Mouse (Mus musculus): ENCODE results near the gene Il11. TPM values are rescaled to one million over a fixed set of nuclear protein-coding genes. Genes with fewer than 3 reads are reported as not detected.

Gene Il11
- 0.21 and 0.53 TPM in 2 replicates for polyA plus RNA-seq (2012; rRNA removed; ENCODE audit: low replicate concordance)

DNA sequence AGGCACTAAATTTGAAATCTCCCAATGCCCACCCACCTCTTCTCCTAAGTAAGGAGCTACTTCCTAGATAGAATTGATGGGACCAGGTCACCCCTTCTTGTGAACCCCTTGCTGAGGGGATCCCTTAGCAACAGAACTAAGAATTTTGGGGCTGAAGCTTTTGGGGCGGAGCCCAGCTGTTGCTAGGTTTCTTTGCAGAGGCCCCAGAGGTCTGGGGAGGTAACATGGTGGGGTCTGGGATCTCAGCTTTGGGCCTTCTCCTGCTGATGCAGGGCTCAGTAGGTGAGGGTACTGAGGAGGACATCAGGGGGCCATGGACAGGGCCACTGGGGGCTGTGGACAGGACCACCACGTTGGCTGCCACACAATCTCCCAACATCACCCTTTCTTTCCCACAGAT, at the start of gene Il11, which contains the start of gene Tmem190:
Il11 (minus strand) TSS at position 101 of the 400 bp plus-strand sequence.
Tmem190 (plus strand) TSS at position 179 of the 400 bp plus-strand sequence.

DNA sequence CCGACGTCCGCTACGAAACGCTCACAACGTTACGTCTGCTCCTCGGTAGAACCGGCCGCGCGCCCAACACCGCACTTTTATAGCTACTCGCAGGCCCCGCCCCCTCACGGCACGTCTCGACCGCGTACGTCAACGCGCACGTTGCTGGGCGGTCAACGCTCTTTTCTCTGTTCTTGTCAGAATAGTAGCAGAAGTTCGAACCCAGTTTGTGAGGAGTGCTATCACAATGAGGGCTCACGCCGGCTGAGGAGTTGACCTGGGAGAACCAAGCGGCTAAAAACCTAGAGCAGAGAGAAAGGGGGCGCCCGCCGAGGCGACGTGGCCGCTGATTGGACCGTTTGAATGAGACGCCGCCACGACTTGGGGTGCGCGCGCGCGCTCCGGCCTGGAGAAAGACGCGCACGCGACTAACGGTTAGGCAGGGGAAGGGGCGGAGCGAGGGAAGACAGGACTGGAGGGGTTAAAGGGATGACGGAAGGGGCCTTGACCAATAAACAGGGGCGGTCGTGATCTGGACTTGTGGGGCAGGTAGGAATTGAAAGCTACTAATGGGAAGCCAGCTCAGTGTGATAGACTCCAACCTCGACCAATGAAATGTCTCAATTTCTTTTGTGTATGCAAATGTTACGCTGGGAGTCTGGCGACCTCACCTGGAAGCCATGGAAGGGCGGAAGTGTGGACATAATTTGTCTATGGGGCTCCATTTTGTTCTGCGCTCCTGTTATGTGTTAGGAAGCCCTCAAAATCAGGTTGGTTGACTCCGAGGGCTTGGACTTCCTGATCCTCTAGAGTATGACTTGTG, 29.8 kb upstream of the Il11 start, which contains the start of gene Ube2s:
Ube2s (minus strand) TSS at position 288 of the 802 bp plus-strand sequence.

DNA sequence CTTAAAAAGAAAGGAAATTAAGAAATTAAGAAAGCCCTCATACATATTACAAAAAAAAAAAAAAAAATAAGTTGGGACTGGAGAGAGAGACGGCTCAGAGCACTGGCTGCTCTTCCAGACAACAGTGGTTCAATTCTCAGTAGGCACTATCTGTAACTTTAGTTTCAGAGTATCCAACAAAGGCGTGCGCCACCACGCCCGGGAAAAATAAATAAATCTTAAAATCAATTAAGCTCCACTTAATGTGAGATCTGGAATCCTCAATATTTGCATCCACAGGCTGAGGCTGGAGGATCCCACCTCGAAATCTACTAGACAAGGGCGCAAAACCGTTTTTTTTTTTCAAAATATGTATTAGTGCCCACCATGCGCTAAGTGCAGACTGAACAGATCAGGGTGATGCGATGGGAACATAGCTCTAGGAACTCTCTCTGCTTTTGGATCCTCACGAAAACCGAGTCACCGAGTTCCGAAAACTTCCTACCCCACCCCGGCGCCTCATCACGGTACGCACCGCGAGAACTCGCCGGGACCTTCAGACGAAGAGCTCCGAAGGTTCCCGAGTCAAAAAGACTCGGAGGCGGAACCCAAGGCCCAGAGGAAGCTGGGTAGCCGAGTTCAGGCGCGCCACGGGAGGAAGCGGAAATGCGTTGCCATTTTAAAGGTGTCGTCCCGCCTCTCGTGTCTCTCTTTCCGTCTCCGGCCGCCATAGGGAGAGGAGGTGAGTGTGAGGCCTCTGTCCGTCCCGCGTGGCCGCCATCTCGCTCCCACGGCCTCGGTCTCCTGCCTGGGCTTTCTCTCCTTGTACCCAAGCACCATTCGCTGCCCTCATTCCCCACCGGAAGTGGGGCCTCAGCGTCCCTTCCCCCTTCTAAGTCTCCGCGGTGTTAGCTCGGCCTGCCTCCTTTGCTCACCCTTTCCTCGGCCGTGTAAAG, 9.9 kb upstream of the Il11 start, which contains the start of gene Rpl28:
Rpl28 (plus strand) TSS at position 597 of the 935 bp plus-strand sequence.

DNA sequence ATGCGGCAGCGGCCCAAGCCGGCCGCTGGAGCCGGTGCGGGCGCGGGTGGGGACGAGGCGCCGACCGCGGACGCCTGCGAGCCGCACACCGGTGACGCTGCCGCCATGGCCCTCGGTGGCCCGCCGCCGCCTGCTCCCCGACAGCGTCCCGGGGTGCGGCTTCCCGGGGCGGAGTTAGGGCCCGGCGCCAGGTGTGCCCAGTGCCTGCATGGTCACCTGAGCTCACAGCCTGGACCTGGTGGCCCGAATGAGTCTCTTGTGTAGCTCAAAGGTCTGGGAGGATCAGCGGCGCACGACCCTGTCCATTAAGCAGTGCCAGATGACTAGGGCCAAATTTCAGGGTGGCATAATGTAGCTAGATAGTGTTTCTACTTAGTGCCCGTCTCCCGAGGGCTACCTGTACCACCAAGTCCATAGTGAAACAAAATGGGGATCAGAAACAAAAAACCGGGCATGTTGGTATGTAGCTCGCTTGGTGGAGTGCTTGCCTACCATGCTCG, 6.8 kb upstream of the Il11 start, which contains the start of gene Tmem238:
Tmem238 (minus strand) TSS at position 221 of the 500 bp plus-strand sequence.

DNA sequence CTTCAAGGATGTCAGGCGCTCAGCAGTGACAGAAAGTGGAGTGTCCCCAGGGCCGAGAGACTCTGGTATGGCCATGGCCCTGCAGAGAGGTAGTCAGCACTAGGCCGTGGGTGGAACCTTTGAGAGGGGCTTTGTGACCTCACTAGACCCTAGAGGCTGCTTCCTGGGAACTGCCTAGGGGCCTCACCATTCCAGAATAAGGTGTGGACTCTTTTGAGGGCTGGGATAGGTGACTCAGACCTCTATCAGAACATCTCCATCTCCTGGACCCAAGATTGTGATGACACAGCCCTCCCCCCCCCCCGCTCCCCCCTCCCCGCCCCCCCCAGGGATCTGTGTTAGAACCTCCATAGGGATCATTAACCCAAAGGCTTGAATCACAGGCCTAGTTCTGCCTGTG, 11.5 kb downstream of the Il11 start, which contains the start of gene Fam71e2:
Fam71e2 (minus strand) TSS at position 101 of the 400 bp plus-strand sequence.

DNA sequence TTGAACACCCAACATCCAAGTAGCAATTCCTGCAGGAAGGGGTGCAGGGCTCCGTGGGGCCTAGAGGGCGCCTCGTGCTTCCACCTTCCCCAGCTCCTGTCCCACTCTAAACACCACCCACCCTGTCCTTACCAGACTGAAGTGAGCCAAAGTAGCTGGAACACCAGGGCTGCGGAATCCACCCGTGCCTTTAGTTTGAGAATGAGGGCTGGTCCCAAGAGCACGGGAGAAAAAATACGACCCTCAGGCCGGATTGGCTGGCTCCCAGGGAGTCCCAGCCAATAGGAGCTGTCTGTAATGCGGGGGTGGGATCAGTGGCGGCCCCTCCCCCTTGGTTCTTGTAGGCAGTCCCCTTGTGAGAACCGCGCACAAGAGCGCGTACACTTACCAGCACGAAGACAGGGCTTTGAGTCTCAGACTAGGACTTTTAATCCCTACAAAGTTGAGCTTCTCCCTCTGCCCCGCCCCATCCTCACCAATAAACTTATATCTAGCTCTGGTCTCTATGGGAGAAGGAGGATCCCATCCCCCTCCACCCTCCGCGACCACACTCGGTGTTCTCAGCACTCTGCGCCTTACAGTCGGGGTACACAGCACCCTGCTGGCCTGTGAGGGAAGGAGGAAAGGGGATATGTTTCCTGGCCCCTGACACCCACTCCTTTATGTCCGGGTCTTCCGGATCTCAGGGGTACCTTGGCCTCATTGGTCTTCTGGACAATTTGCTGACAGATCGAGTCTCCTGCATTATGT, 29.7 kb downstream of the Il11 start, which contains the start of gene Cox6b2:
Cox6b2 (minus strand) TSS at position 274 of the 750 bp plus-strand sequence.

DNA sequence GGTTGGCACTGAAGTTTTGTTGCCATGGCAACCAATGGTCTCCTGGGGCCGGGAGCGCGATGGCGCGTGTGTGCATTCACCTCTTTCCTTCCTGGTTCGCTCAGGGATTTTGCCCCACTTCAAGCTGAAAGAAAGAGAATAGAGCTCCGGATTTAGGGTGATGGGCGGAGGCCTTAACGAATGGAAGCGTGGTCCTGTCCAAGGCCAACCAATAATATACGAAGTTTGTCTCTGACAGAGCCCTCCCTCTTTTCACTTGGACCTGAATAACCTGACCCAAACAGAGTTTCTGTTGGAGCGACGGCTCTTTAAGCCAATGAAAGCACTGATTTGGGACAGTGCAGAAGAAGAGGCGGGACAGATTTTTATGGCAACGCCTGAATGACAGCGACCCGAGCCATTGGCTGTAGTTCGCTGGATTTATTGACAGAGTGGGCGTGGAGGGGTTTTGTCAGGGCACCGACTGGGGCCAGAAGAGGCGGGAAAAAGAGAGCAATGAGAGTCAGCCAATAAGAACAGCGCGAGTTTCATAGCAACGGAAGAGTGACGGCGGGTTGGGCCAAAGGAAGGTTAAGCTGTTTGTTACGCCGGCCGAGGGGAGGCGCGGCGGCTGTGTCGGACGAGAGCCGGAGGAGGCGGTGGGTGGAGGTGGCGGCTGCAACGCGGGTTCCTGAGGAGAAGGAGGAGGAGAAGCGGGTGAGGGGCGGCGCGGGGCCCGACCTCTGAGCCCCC, 42.9 kb downstream of the Il11 start, which contains the start of gene Kmt5c:
Kmt5c (plus strand) TSS at position 572 of the 732 bp plus-strand sequence.

DNA sequence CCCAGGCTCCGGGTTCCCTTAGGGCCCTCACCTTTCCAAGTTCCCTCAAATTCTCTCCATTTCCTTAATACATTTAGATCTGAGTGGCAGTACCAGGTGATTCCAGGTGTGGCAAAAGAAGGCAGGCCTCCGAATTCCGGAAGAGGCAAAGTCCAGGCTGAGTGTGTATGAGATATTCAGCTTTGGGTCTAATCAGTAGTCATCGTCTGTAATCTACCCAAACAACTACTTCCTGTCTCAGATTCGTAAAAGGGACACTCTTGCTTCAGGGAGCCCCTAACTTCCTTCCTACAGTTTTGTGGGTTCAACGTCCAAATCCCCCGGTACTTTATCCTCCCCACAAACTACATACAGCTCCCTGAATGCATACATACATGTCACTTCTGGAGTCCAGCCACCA, 57.5 kb downstream of the Il11 start, which contains the start of gene Tmem150b:
Tmem150b (minus strand) TSS at position 81 of the 400 bp plus-strand sequence.

Other genes with a start within 250 kb of the Il11 start
- 4.5 and 5.8 TPM in 2 replicates for gene Syt5, start 235.3 kb downstream of the Il11 start, polyA plus RNA-seq (2012; rRNA removed; ENCODE audit: low replicate concordance)
- 37.2 and 75.8 TPM in 2 replicates for gene Ptprh, start 178.8 kb downstream of the Il11 start, polyA plus RNA-seq (2012; rRNA removed; ENCODE audit: low replicate concordance)
- 185 and 471 TPM in 2 replicates for gene Tmem86b, start 151.4 kb downstream of the Il11 start, polyA plus RNA-seq (2012; rRNA removed; ENCODE audit: low replicate concordance)
- 104 and 147 TPM in 2 replicates for gene Ppp6r1, start 123.8 kb downstream of the Il11 start, polyA plus RNA-seq (2012; rRNA removed; ENCODE audit: low replicate concordance)
- 31.7 and 34.2 TPM in 2 replicates for gene Hspbp1, start 97.8 kb downstream of the Il11 start, polyA plus RNA-seq (2012; rRNA removed; ENCODE audit: low replicate concordance)
- gene Brsk1, start 92.3 kb downstream of the Il11 start, polyA plus RNA-seq (2012; rRNA removed; ENCODE audit: low replicate concordance): 2.1 and 3.8 TPM in 2 replicates
- gene Tmem150b, start 57.6 kb downstream of the Il11 start, polyA plus RNA-seq (2012; rRNA removed; ENCODE audit: low replicate concordance): 44.7 and 105 TPM in 2 replicates
- 208 and 341 TPM in 2 replicates for gene Kmt5c, start 42.7 kb downstream of the Il11 start, polyA plus RNA-seq (2012; rRNA removed; ENCODE audit: low replicate concordance)
- 8.1 and 47.7 TPM in 2 replicates for gene Cox6b2, start 29.8 kb downstream of the Il11 start, polyA plus RNA-seq (2012; rRNA removed; ENCODE audit: low replicate concordance)
- gene Fam71e2, start 11.6 kb downstream of the Il11 start, polyA plus RNA-seq (2012; rRNA removed; ENCODE audit: low replicate concordance): not detected in 2 replicates
- gene Tmem190, start 78 bp upstream of the Il11 start, polyA plus RNA-seq (2012; rRNA removed; ENCODE audit: low replicate concordance): not detected in 2 replicates
- 245 and 842 TPM in 2 replicates for gene Tmem238, start 6.8 kb upstream of the Il11 start, polyA plus RNA-seq (2012; rRNA removed; ENCODE audit: low replicate concordance)
- gene Rpl28, start 10.0 kb upstream of the Il11 start, polyA plus RNA-seq (2012; rRNA removed; ENCODE audit: low replicate concordance): 347 and 393 TPM in 2 replicates
- 184 and 256 TPM in 2 replicates for gene Ube2s, start 29.7 kb upstream of the Il11 start, polyA plus RNA-seq (2012; rRNA removed; ENCODE audit: low replicate concordance)
- 0.19 and 3.1 TPM in 2 replicates for gene Shisa7, start 61.8 kb upstream of the Il11 start, polyA plus RNA-seq (2012; rRNA removed; ENCODE audit: low replicate concordance)
- gene Isoc2b, start 87.4 kb upstream of the Il11 start, polyA plus RNA-seq (2012; rRNA removed; ENCODE audit: low replicate concordance): 31.8 and 33.1 TPM in 2 replicates
- 34.1 and 38.8 TPM in 2 replicates for gene Isoc2a, start 94.3 kb upstream of the Il11 start, polyA plus RNA-seq (2012; rRNA removed; ENCODE audit: low replicate concordance)
- not detected in 2 replicates for gene Gm36210, start 123.7 kb upstream of the Il11 start, polyA plus RNA-seq (2012; rRNA removed; ENCODE audit: low replicate concordance)
- gene Zfp628, start 132.4 kb upstream of the Il11 start, polyA plus RNA-seq (2012; rRNA removed; ENCODE audit: low replicate concordance): 26.2 and 34.2 TPM in 2 replicates
- 8.4 and 8.7 TPM in 2 replicates for gene Nat14, start 139.2 kb upstream of the Il11 start, polyA plus RNA-seq (2012; rRNA removed; ENCODE audit: low replicate concordance)
- 2.7 and 4.6 TPM in 2 replicates for gene Ssc5d, start 142.9 kb upstream of the Il11 start, polyA plus RNA-seq (2012; rRNA removed; ENCODE audit: low replicate concordance)
- not detected in 2 replicates for gene Sbk2, start 181.5 kb upstream of the Il11 start, polyA plus RNA-seq (2012; rRNA removed; ENCODE audit: low replicate concordance)
- gene Sbk3, start 188.3 kb upstream of the Il11 start, polyA plus RNA-seq (2012; rRNA removed; ENCODE audit: low replicate concordance): 0.02 TPM in 1 of 2 replicates, not detected in the other
- 39.0 and 47.9 TPM in 2 replicates for gene Zfp579, start 213.3 kb upstream of the Il11 start, polyA plus RNA-seq (2012; rRNA removed; ENCODE audit: low replicate concordance)
- 46.4 and 57.1 TPM in 2 replicates for gene Zfp524, start 231.6 kb upstream of the Il11 start, polyA plus RNA-seq (2012; rRNA removed; ENCODE audit: low replicate concordance)
- gene Fiz1, start 231.8 kb upstream of the Il11 start, polyA plus RNA-seq (2012; rRNA removed; ENCODE audit: low replicate concordance): 24.9 and 25.9 TPM in 2 replicates
- not detected in 2 replicates for gene Gm44973, start 232.6 kb upstream of the Il11 start, polyA plus RNA-seq (2012; rRNA removed; ENCODE audit: low replicate concordance)
- 29.9 and 32.6 TPM in 2 replicates for gene Zfp865, start 237.5 kb upstream of the Il11 start, polyA plus RNA-seq (2012; rRNA removed; ENCODE audit: low replicate concordance)
- 1.6 and 2.3 TPM in 2 replicates for gene Ccdc106, start 237.7 kb upstream of the Il11 start, polyA plus RNA-seq (2012; rRNA removed; ENCODE audit: low replicate concordance)

Measured in duodenum, adult 2 months (tissue).